Mouse (Mus musculus): ENCODE results near the gene Rheb.
"Not testable (repeated sequence)": the region's sequence is repeated elsewhere in the genome, so short reads cannot be mapped to it uniquely, and the experiment has no call there.

Gene Rheb

DNA sequence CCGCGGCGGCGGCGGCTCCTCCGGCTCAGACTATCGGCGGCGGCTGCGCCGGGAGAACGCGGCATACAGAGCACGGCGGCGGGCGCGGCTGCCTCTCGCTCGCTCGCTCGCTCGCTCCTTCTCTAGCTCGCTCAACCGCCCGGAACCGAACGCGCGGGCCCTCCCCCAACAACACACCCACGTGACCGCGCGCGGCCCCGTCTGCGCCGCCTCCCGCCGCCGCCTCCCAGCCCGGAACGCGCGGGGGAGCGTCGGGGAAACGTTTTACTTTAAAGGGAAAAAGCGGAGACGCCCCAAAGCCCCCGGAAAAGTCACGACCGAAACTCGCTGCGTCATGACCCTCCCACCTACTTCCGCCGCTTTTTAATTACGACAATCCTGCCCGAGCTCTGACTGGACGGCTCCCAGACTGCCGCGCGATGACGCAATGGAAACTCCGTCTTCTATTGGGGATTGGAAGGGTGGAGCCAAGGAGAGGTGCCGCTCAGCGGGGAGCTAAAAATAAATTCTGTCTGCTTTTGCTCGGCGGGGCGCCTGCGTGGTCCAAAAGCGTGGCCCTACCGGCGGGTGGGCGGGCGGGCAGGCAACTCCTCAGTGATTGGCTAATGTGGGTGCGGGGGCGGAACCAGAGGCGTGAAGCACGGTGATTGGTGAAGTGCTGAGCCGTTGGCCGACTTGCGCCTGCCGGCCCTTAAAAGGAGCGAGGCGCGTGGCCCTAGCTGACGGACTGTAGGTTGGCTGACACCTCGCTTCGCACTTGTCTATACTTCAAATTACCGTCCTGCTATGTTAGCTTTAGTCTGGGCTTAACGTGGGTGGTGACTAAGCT, at the start of gene Rheb:
Rheb (minus strand) TSS at position 351 of the 829 bp plus-strand sequence.
- DNase-seq (ENCODE audit: low read depth) = peak; percentile 99

DNA sequence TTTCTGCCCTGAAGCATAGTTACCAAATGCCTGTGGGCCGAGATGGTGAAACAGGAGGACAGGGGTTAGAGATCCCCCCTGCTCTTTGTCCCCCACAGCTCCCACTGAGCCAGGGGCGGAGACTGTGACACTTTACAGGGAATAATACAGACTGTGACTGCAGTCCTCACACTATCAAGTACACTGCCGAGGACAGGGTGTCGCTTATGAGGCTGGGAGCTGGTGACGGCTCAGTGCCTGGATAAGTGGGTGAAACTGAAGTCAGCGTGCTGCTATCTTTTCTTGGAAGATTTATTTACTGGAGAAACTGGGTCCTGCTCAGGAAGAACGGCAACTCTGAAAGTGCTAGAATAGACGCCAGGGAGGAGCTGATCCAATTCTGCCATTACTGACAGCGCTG, 47.4 kb upstream of the Rheb start:
- DNase-seq (ENCODE audit: low read depth) = no peak

DNA sequence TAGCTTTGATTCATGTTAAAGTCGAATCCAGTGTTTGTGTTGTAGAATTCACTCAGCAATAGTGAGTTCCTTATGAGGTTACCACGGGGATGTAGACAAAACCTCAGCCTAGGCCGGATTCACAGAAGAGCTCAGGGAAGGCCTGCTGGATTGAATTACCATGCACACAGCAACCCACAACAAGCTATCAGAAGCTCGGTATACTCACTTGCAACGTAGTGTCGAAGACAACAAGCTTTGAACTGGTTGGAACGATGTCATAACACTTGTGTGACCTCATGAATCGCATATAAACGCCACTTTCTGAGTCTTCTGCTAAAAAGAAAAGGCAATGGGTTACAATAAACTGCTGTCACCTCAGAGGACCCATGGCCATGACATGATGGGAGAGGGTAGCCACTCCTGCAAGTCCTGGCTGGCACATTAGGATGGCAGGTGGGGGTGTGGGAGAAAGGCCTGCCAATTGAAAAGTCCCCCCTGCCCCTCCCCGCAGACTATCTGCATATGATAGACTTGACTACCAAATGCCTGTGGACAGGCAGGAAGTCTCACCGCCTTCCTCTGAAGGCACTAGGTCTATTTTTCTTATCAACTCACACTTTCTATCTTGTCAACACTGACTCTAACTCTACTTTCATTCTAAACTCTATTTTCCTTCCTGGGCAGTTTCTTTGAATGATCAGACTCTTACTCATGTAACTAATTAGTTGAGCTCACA, 46.6 kb upstream of the Rheb start:
- DNase-seq (ENCODE audit: low read depth) = peak; percentile 18

DNA sequence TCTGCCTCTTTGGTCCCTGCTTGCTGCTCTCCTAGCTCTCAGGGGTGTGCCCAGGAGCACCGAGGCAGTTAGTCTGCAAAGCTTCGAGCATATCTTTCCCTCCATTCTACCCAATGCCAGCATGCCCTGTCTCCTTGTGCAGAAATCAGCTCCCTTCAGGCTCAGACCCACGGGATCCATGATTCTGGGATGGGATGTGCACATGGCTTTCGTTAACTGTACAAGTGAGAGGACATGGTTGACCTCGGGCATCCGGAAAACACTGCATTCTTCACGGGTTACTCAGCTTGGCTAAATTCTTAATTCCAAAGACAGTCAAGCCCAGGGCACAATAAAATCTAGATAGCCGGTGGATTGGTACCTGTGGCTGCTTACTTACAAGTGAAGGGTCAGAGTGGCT, 44.8 kb upstream of the Rheb start:
- DNase-seq (ENCODE audit: low read depth) = no peak

DNA sequence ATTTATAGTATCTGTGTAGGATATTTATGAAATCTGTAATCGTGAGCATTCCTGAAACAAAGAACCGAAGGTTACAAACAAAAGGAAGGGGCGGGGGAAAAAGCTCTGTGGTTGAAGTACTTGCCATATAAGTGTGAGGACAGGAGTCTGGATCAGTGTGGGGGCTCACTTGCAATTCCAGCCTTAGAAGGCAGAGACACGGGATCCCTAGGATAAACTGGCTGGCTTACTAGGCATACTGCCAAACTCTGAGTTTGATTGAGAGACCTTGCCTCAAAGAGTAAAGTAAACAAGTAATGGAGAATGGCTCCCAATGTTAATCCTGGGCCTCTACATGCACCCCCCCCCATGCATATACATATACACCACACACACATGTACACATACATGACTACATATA, 36.3 kb upstream of the Rheb start:
- no peak for DNase-seq (ENCODE audit: low read depth)

DNA sequence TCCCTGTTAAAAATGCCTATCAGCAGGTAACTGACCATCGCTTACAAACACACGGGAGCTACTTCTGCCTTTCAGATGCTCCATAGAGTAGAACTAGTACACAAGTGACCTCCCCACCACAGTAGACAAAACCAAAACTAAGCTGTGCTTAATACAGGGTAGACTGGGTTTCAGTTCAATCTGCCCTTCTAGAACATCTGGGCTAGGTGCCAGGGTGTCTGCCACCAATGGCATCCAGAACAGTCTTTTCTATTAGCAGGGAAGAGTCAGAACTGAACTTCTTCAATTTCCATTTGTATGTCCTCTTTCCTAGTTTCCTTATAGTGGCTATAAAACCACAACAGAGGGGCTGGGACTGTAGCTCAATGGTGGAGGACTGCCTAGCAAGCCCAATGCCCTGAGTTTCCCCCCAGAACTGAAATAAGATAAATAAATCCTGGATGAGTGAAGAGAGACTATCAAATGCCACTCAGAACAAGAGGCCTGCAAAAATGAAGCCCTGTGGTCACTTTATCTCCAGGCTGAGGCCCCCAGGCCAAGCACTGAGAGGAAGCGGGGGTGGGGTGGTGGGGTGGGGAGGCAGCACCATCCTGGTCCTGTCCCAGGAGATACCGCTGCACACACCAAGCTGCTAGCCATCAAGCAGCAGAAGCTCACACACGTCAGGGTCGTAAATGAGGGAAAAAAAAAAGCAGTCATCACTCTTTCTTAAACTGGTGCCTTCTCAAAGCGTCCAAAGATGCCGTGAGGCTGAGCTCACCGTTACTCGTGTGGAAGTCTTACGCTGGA, 35.6 kb upstream of the Rheb start:
- no peak for DNase-seq (ENCODE audit: low read depth)

DNA sequence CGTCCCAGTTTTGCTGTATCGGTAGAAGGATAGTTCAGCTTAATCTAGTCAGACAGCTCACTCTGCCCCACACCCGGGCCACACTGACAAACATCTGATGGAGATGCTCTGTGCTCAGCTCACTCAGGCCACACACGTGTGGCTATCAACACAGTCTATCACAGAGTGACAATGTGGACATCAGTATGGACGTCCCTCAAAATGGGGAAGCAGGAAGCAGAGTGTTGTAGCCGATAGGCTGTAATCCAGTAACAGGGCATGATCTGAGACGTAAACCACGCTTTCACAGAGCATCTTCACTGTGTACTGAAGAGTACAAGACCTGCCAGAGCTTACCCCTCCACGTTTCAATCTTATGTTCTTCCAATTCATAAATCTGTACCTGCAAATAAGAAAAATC, 34.2 kb upstream of the Rheb start:
- no peak for DNase-seq (ENCODE audit: low read depth)

DNA sequence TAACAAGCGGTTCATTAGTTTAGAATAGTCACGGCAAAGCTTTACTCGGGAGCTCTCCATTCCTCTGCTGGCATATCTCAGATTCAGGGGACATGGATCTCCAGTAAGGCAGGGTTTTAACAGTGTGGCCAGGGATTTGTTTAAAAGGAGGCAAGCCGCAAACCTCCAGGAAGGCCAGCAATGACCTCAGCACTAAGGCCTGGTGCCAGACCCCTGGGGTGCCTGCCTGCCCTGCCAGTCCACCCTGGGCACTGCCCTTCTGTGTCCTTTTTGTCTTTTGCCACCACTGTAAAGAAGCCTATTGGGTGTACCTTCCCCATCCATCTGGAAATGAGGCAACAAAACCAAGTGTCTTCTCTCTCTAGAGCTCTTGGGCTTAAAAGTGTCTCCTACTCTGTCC, 31.7 kb upstream of the Rheb start:
- DNase-seq (ENCODE audit: low read depth) = no peak

DNA sequence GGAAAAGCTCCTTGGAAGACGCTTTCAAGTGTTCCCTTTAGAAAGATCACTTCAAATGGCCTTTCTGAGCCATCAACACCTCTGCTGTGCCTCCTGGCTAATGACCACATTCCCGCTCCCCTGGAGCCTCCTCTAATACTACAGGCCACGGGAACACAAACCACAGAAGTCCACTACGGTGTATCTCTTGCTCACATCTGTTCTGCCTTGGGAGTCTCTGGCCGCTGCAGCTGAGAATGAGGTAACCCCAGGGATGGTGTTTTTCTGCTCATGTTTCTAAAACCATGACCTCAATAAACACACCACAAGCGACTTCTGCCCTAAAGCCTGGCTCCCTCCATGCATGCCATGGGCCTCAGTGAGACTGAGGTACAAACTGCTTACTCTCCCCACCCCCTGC, 30.8 kb upstream of the Rheb start:
- DNase-seq (ENCODE audit: low read depth) = no peak

DNA sequence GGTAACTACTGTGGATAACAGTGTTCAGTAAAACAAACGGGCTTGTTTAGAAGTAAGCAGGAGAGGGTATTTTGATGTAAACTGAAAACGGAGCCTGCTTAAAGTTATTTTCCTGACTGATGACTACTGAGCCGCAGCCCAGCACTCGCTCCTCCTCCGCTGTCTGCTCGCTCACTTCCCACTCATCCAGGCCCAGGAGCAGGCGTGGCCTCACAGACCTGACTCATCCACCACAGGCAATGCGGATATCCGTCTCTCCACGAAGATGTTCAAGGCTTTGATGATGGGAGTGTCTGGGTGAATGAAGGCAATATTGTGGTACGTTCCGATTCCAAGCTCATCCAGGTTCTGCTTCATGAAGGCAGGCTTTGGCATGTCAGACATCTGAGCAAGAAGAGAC, 28.9 kb upstream of the Rheb start:
- no peak for DNase-seq (ENCODE audit: low read depth)

DNA sequence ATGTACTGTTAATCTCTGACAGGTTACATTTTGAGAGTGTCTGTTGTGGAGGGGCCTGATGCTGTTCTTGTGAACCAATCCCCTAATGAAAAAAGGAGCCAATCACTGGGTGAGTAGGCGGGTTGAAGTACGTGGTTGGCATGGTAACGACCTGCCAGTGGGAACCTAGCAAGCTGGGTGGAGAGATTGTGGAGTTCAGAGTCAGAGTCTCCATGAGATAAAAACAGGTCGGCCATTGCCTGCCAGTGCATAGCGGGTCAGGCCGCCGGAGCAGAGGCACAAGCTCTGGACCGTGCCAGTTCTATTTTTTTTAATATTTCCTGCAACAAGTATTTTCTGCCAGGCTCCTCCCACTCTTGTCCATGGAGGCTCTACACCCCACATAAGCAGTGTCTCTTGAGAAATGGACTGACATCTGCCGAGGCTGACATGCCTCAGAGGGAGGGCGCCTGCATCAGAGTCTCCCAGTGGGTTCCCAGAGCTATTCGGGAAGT, 27.4 kb upstream of the Rheb start:
- no peak for DNase-seq (ENCODE audit: low read depth)

DNA sequence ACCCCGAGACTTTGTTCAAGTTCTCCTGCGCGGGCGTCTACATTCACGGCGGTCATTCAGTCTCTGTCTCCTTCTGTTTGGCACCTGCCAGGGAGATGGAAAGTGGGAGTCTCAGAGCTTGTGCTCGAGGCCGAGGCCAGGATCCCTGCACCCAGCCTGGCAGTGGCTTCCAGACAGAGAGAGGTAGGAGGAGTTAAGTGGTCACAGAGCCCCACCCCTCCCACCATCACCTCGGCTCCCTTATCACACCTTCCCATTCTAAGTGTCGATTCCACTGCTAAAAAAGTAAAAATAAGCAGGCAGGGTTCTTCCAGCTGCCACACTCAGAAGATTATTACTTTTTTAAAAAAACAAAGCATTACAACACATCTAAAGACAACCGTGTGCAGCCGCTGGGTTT, 21.4 kb upstream of the Rheb start:
- DNase-seq (ENCODE audit: low read depth) = no peak

DNA sequence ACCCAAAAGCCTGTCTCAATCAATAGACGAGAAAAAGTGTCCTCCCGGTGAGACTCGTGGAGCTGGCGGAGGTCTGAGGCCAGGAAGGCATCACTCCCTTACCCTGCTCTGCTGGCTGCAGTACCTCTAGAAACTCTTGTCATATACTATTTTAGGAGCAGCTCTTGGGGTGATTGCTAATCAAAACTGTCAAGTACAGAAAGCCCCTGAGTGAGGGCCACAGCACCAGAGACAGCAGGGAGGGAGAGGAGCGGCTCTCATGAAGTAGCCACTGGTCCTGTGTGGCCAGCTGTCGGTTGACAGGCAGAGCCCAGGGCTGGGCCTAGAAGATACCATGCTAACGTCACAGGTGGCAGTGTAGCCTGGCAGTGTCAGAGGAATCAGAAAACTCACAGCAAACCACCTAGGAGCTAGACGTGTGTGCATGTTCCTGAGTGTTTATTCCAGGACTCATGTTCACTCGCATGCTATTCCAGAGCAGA, 19.1 kb upstream of the Rheb start:
- DNase-seq (ENCODE audit: low read depth) = no peak

DNA sequence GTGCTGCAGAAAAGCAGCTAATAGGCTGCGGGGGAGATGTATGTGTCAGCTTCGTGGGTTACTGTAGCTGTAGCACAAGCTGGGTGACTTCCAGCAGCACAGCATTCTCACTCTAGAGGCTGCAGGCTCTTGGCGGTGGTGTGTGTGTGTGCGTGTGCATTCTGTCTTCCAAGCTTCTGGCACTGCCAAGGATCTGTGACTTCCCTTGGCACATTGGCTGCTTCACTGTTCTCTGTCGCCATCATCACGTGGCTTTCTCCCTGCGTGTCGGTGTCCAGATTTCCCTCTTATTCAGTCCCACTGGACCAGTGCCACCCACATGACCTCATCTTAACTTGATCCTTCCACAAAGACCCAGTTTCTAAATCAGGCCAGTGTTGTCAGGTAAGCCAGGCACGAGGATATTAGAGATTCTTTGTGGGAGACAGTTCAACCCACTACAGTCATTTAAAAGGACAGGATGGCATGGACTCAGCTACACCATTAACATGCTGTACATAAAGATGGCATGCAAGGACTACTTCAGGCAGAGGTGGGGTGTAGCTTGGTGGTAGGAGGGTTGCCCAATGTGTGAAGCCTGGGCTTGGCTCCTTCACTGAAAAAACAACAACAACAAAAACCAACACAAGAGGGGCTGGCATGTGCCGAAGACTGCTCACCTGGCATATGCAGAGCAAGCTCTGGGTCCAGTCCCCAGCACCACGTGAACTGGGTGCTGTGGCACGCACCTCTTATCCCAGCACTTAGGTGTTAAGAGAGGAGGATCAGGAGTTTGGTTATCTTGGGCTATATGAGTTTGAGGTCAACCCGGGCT, 18.4 kb upstream of the Rheb start:
- DNase-seq (ENCODE audit: low read depth) = no peak

DNA sequence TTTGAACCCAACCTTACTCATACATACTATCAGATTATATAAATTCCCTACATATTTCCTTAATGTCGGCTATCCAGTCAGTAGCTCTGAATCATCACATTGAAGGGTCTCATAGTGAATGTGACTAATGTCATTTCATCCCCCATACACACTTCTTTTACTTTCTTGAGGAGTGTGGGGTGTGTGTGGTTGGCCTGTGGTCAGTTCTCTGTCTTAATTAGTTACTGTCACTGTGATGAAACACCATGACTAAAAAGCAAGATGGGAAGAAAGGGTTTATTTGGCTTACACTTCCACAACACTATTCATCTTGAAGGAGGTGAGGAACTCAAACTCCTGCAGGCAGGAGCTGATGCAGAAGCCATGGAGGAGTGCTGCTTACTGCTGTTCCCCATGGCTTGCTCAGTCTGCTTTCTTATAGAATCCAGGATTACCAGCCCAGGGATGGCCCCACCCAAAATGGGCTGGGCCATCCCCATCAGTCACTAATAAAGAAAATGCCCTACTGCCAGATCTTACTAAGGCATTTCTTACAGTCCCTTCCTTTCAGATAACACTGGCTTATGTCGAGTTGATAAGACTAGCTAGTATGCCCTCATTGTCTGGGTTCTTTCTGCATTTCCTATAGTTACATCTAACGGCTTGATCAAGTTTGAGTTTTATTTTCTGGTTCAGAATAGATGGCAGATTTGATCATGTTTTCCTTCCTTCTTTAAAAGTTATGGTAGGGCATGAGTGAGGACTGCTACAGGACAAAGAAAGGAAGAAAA, 17.5 kb upstream of the Rheb start:
- DNase-seq (ENCODE audit: low read depth) = no peak

DNA sequence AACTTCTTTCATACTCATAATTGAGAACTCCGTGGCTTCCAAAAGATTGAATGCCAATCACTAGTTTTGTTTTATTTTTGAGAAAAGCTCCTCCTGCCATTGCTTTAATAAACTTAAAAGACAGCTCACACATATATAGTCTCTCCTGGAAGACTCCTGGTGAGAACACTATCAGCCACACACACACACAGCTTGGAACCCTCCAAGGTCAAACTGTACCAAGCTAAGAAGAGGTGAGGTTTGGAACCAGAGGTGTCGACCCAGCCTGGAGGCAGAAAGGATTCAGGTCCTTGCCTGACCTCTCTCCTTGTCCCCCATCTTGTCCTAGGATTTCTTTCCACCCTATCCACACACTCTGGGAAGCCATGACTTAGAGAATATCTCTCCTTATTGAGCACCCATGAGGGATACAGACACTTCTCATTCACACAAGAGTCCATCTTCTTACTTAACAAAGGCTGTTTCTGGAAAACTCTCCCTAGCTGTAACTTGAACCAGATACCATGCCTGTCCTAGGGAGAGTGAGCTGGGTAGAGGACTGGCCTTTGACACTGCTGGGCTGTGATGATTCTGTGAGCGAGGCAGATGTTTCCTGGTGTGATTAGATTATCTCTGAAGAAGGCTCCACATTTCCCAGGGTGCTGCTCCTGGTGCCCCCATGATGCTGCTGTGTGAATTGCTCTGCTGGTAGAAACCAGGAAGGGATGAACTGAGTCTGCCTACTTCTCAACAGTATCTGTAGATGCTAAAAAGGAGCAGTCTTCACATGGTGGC, 12.6 kb upstream of the Rheb start:
- no peak for DNase-seq (ENCODE audit: low read depth)

DNA sequence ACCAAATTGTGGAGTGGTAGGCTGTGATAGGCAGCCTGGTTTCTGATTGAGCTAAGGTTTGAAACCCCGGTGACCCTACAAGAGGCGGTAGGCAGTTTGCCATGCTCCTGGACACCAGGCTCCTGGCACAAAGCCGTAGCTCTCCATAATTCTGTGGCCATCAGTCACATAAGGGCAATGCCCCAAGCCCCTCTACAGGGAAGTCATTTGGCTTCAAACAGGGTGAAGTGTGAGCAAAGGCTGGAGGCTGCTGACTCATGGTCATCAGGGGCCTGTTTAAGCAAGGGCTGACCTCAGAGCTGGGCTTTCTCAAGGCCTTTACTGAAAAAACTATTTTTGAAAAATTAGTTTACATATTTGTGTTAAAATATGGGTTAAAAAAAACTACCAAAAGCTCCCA, 11.8 kb upstream of the Rheb start:
- DNase-seq (ENCODE audit: low read depth) = no peak

DNA sequence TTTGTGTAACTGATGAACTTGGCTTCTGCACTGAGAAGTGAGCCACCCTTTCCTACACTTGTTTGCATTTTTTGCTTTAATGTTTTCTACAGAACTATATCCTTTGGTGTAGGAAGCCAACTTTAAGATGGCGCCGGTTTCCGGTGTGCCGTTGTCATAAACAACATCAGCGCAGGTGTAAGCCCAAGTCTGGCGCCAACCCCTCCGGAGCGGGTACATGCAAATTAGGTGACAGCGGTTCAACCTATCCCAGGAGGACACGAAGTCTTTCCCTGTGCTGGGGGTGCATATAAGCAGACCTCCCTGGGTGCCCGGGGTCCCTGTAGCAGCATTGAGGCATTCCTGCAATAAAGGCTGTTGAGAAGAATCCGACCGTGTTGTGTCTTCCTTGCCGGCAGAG, 5.8 kb upstream of the Rheb start:
- DNase-seq (ENCODE audit: low read depth) = not testable (repeated sequence)

DNA sequence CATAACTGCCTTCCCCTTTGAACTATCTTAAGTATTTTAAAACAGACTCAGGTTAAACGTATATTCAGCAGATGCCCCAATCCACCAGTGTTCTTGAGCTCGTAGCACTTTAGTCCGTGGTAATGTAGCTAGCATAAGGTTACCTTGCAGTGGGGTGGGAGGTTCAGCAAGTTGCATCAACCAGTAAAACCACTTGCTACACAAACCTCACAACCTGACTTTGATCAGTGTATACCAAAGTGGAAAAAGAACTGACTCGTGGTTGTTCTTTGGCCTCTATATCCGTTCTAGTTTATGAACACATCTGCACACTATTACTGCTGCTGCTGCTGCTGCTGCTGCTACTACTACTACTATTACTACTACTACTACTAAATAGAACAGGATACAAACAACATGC, 1.4 kb upstream of the Rheb start:
- peak; percentile 60 for DNase-seq (ENCODE audit: low read depth)

DNA sequence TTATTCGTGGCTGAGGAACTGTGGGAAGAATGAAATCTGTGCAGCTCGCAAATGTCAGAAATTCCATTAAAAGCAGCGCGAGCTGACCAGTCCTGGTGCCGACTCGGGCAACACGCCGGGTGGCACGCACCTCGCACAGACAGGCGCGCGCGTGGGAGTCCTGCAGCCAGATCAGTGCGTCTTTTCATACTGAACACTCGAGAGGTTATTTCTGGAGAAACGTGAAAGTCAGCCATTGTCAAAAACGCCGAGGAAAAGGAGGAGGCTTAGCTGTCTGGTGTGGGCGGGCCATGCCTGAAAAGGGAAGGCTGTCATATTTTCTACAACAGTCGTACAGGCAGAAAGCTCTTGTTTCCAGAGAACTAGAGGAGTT, 665 bp upstream of the Rheb start:
- DNase-seq (ENCODE audit: low read depth) = no peak
